Mouse (Mus musculus) bone marrow, adult 2 months (tissue): ENCODE results near the gene Epp13.

ENCODE experiments used
- CTCF ChIP-seq: fragments of 200-500 bp; IDR thresholded peaks from 2 replicates; pipeline ENCODE4 v1.5.1; 2011; ENCODE audit warnings: low read length, control low read depth; ENCODE audit not compliant: control insufficient read depth, insufficient read depth
- POLR2A ChIP-seq: fragments of 200-500 bp; IDR thresholded peaks from 2 replicates; pipeline ENCODE4 v1.6.1; 2011; ENCODE audit warnings: low read depth, mild to moderate bottlenecking, control low read depth, low read length, borderline replicate concordance; ENCODE audit not compliant: control insufficient read depth

DNA sequence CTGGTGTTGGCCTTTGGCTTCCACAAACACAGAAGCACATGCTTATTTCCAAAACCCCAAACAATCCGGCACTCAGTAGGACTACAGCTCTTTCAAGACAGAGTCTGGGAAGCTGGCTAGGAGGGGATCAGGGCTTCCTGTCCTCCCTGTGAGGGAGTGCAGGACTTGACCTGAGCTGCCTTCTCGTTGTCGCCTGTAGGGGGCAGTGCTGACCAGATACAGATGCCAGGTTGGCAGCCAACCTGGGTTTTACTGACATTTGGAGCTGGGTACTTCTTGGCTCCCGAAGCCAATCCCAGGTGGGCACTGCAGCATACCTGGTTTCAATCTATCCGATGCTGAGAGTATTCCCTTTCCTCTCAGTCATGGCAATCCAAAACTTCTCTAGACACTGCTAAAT lies 39.4 kb upstream of the Epp13 start:
- TF ChIP-seq CTCF (peak; percentile 60), POLR2A (no peak)
